Mouse (Mus musculus) lung, adult 2 months (tissue): ENCODE measurements around the gene F12. TPM values are rescaled to one million over a fixed set of nuclear protein-coding genes. Genes with fewer than 3 reads are reported as not detected.
"Not testable (repeated sequence)": the region's sequence is repeated elsewhere in the genome, so short reads cannot be mapped to it uniquely, and the experiment has no call there.

Experiments
- DNase-seq: peaks from one replicate; pipeline ENCODE4 v3.0.0; 2022
- H3K4me1 ChIP-seq: fragments of 200-500 bp; 2 replicates; pipeline ENCODE4 v1.6.1; 2011; ENCODE audit warnings: low read length; ENCODE audit not compliant: control insufficient read depth, insufficient read depth
- H3K4me3 ChIP-seq: fragments of 200-500 bp; replicated peaks from 2 replicates; pipeline ENCODE3; 2011; ENCODE audit warnings: low read depth, mild to moderate bottlenecking, control low read depth, low read length; ENCODE audit errors: extremely low read depth
- CTCF ChIP-seq: fragments of 200-500 bp; IDR thresholded peaks from 2 replicates; pipeline ENCODE4 v1.5.1; 2011; ENCODE audit warnings: mild to moderate bottlenecking, low read length, control low read depth; ENCODE audit not compliant: insufficient read depth
- POLR2A ChIP-seq: fragments of 200-500 bp; IDR thresholded peaks from 2 replicates; pipeline ENCODE4 v1.6.1; 2011; ENCODE audit warnings: low read depth, mild to moderate bottlenecking, control low read depth, low read length, borderline replicate concordance; ENCODE audit errors: extremely low read depth
- WGBS: fragments of 180-500 bp; shearing (Covaris S2); methylation state at CpG from one replicate; pipeline ENCODE4 v1.1.7; 2018; 5-methylcytosine and 5-hydroxymethylcytosine counted together
- polyA plus RNA-seq: library from polyadenylated mRNA; depleted of rRNA; stranded (reverse); fragments of >200 nt; gene quantifications from 2 replicates; pipeline ENCODE4 v1.2.3, GENCODE M21; 2012

The F12 gene
- polyA plus RNA-seq, 1 experiment, result 0.36 TPM

- H3K4me3 ChIP-seq, result peak overlapping the region; percentile 97
- TF ChIP-seq POLR2A, result peak; percentile 56; the same call in 1 of the 2 replicates
- TF ChIP-seq CTCF, result no peak
- DNase-seq, result no peak
- H3K4me1 ChIP-seq, result peaks cover 16% of the 10 kb centered on the region
- WGBS, result 1% methylated on average over 33 of the region's 33 CpGs
Observed at GRCm38 (mm10) chr13:55444286-55444936, 17.8 kb upstream of the F12 start.

- DNase-seq, result no peak
- 29% methylated on average over 9 of the region's 9 CpGs for WGBS
Observed at GRCm38 (mm10) chr13:55443799-55444285, 17.2 kb upstream of the F12 start.

GRCm38 (mm10) chr13:55437111-55437629, 10.6 kb upstream of the F12 start:
- WGBS, result 55% methylated on average over 15 of the region's 15 CpGs
- DNase-seq, result not testable (repeated sequence)

More at GRCm38 (mm10) chr13:55443799-55444285, 17.2 kb upstream of the F12 start:
- H3K4me3 ChIP-seq, result peak overlapping the region; percentile 97
- H3K4me1 ChIP-seq, result peaks cover 12% of the 10 kb centered on the region
- TF ChIP-seq CTCF, result no peak
- no peak for TF ChIP-seq POLR2A

GRCm38 (mm10) chr13:55431889-55432685, 5.5 kb upstream of the F12 start:
- no peak overlapping the region for H3K4me3 ChIP-seq
- no peak for TF ChIP-seq CTCF
- no peak for TF ChIP-seq POLR2A

More at GRCm38 (mm10) chr13:55437111-55437629, 10.6 kb upstream of the F12 start:
- H3K4me1 ChIP-seq, H3K4me3 ChIP-seq: not testable (repeated sequence)

GRCm38 (mm10) chr13:55430566-55430965, 4.0 kb upstream of the F12 start:
- 64% methylated on average over 2 of the region's 2 CpGs for WGBS
- DNase-seq, result no peak
- no peak overlapping the region for H3K4me3 ChIP-seq
- peaks cover 7% of the 10 kb centered on the region for H3K4me1 ChIP-seq
- TF ChIP-seq CTCF (no peak), POLR2A (no peak)

More at GRCm38 (mm10) chr13:55431889-55432685, 5.5 kb upstream of the F12 start:
- peaks cover 7% of the 10 kb centered on the region for H3K4me1 ChIP-seq
- no peak for DNase-seq
- 37% methylated on average over 10 of the region's 10 CpGs for WGBS

- Histone ChIP-seq H3K4me3 (peak overlapping the region; percentile 18), H3K4me1 (peaks cover 7% of the 10 kb centered on the region)
- TF ChIP-seq POLR2A, result 0 out of 2 replicates have a peak, but pooled peaks have one; percentile 19
- no peak for TF ChIP-seq CTCF
- WGBS, result 41% methylated on average over 12 of the region's 12 CpGs
- peak; percentile 62 for DNase-seq
Observed at GRCm38 (mm10) chr13:55429226-55429888, 2.8 kb upstream of the F12 start.

GRCm38 (mm10) chr13:55420933-55421800, 5.4 kb downstream of the F12 start:
- 9% methylated on average over 35 of the region's 35 CpGs for WGBS

GRCm38 (mm10) chr13:55420018-55420932, 6.3 kb downstream of the F12 start:
- peaks cover 6% of the 10 kb centered on the region; the same call in 1 of the 2 replicates for H3K4me1 ChIP-seq
- H3K4me3 ChIP-seq, result no peak overlapping the region
- DNase-seq, result no peak
- WGBS, result 25% methylated on average over 51 of the region's 51 CpGs
- TF ChIP-seq POLR2A (no peak), CTCF (no peak)

More at GRCm38 (mm10) chr13:55420933-55421800, 5.4 kb downstream of the F12 start:
- TF ChIP-seq CTCF, result peak; percentile 80
- no peak for TF ChIP-seq POLR2A
- H3K4me1 ChIP-seq, result peaks cover 6% of the 10 kb centered on the region; the same call in 1 of the 2 replicates
- peak; percentile 60 for DNase-seq
- peak overlapping the region; percentile 11 for H3K4me3 ChIP-seq

- H3K4me3 ChIP-seq, result no peak overlapping the region
- DNase-seq, result no peak
Observed at GRCm38 (mm10) chr13:55419142-55419541, 7.5 kb downstream of the F12 start.

More at GRCm38 (mm10) chr13:55419142-55419541, 7.5 kb downstream of the F12 start:
- TF ChIP-seq POLR2A, result no peak
- no peak for TF ChIP-seq CTCF
- H3K4me1 ChIP-seq, result peaks cover 6% of the 10 kb centered on the region; the same call in 1 of the 2 replicates
- WGBS, result 70% methylated on average over 5 of the region's 5 CpGs
